15 mouse cellular contexts compared by ENCODE assay signal in the genomic region with DNA sequence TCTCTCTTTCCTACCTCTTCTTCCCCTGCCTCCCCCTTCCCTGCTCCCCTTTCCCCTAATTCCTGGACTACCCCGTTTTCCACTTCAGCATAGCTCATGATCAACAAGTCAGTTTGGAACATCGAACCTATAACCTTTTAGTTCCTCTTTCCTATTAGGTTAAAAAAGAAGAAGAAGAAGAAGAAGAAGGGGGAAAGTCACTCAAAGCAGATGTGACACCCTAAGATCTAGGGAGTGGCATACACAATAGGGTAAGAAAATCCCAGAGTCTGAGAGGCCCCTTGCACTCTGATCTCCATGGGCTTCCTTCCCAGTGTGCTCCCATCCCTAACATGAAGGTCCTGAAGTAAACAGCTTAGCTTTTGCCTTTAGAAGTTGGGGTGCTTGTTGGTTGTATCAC.
DNase-seq lines count a peak whose midpoint lies in the region; ATAC-seq and TF ChIP-seq lines count a peak whose summit lies in the region.
"Had no signal": no experiment of that assay in that cellular context is flagged by ENCODE, and none has a peak within 500 bp of the region (broad histone marks: within the 10 kb centered on the region; RNA-seq: fewer than 3 reads in every experiment).

No protein-coding gene starts in this region.

- no peak for TF ChIP-seq CTCF in intestine, postnatal 0 days (IDR thresholded peaks at IDR 0.05; ENCODE audit: low read depth)
- no peak for TF ChIP-seq CTCF in lung, adult 2 months (IDR thresholded peaks at IDR 0.05; ENCODE audit: insufficient read depth, low read length)

- H3K9ac ChIP-seq in intestine, embryonic 14.5 days (ENCODE audit: low read length) = no peak overlapping the region
- H3K9ac ChIP-seq in intestine, postnatal 0 days (ENCODE audit: low read depth, low read length) = no peak overlapping the region
- H3K9ac ChIP-seq in embryonic facial prominence, embryonic 14.5 days (ENCODE audit: low read depth, low read length) = no peak overlapping the region
- H3K9ac ChIP-seq: liver, embryonic 12.5 days; lung, embryonic 15.5 days had no signal

- H3K27ac ChIP-seq in intestine, embryonic 14.5 days (ENCODE audit: low read depth) = no peak overlapping the region
- H3K27ac ChIP-seq in intestine, postnatal 0 days (ENCODE audit: low read depth, low read length) = no peak overlapping the region
- no peak overlapping the region for H3K27ac ChIP-seq in embryonic facial prominence, embryonic 14.5 days (replicated peaks; ENCODE audit: low read depth, low read length)
- H3K27ac ChIP-seq: hindbrain, embryonic 13.5 days; liver, embryonic 12.5 days; lung, embryonic 15.5 days; macrophage; midbrain, embryonic 15.5 days had no signal

- peaks cover 9% of the 10 kb centered on the region; the same call in 1 of the 2 replicates for H3K4me1 ChIP-seq in intestine, embryonic 14.5 days (replicated peaks; ENCODE audit: control insufficient read depth, insufficient read depth, low read length)
- no peaks in the 10 kb centered on the region for H3K4me1 ChIP-seq in intestine, postnatal 0 days (replicated peaks; ENCODE audit: control insufficient read depth, insufficient read depth, low read length)
- H3K4me1 ChIP-seq in embryonic facial prominence, embryonic 14.5 days (ENCODE audit: control insufficient read depth, insufficient read depth, low read length) = peaks cover 14% of the 10 kb centered on the region
- H3K4me1 ChIP-seq in lung, adult 2 months (ENCODE audit: control insufficient read depth, insufficient read depth, low read length) = no peaks in the 10 kb centered on the region
- H3K4me1 ChIP-seq: liver, embryonic 12.5 days had no signal

- H3K9me3 ChIP-seq in intestine, embryonic 14.5 days (ENCODE audit: control insufficient read depth, low read length) = no peaks in the 10 kb centered on the region
- no peaks in the 10 kb centered on the region for H3K9me3 ChIP-seq in intestine, postnatal 0 days (ENCODE audit: control insufficient read depth)
- H3K9me3 ChIP-seq in embryonic facial prominence, embryonic 14.5 days (ENCODE audit: control insufficient read depth, low read length) = no peaks in the 10 kb centered on the region
- H3K9me3 ChIP-seq: hindbrain, embryonic 13.5 days; liver, embryonic 12.5 days; lung, embryonic 15.5 days; midbrain, embryonic 15.5 days had no signal

- 50% methylated on average over 2 of the region's 2 CpGs for WGBS in intestine, embryonic 14.5 days
- 51% methylated on average over 2 of the region's 2 CpGs for whole genome bisulfite sequencing in intestine, postnatal 0 days
- WGBS in embryonic facial prominence, embryonic 14.5 days = 40% methylated on average over 2 of the region's 2 CpGs
- WGBS in lung, adult 2 months = 38% methylated on average over 2 of the region's 2 CpGs

- peak; percentile 23 for DNase-seq in intestine, embryonic 14.5 days (ENCODE audit: low spot score)
- DNase-seq in embryonic facial prominence, embryonic 14.5 days (ENCODE audit: low spot score) = no peak
- no peak for DNase-seq in lung, adult 2 months
- no peak for DNase-seq in embryo, embryonic 11 days
- DNase-seq: adrenal gland, adult 2 months; gastrocnemius, postnatal 25 days; kidney, adult 11 months had no signal

- no peak overlapping the region for H3K4me2 ChIP-seq in intestine, embryonic 14.5 days (ENCODE audit: low read length)
- no peak overlapping the region for H3K4me2 ChIP-seq in intestine, postnatal 0 days (replicated peaks; ENCODE audit: low read depth)
- 0 out of 2 replicates have a peak overlapping the region, but pooled peaks have one; percentile 60 for H3K4me2 ChIP-seq in embryonic facial prominence, embryonic 14.5 days (ENCODE audit: low read depth, low read length)

- H3K4me3 ChIP-seq in intestine, embryonic 14.5 days (ENCODE audit: low read depth, low read length) = no peak overlapping the region
- H3K4me3 ChIP-seq in intestine, postnatal 0 days (ENCODE audit: low read depth, low read length) = no peak overlapping the region
- H3K4me3 ChIP-seq in embryonic facial prominence, embryonic 14.5 days (ENCODE audit: low read depth, low read length) = no peak overlapping the region
- H3K4me3 ChIP-seq in lung, adult 2 months (replicated peaks; ENCODE audit: extremely low read depth, low read depth, low read length) = no peak overlapping the region

- TF ChIP-seq POLR2A in lung, adult 2 months (IDR thresholded peaks at IDR 0.05; ENCODE audit: borderline replicate concordance, extremely low read depth, low read depth, low read length) = no peak

- H3K27me3 ChIP-seq in intestine, embryonic 14.5 days (replicated peaks; ENCODE audit: control insufficient read depth, insufficient read depth, low read length) = no peaks in the 10 kb centered on the region
- no peaks in the 10 kb centered on the region for H3K27me3 ChIP-seq in intestine, postnatal 0 days (replicated peaks; ENCODE audit: control insufficient read depth, insufficient read depth, low read length)
- no peaks in the 10 kb centered on the region for H3K27me3 ChIP-seq in embryonic facial prominence, embryonic 14.5 days (replicated peaks; ENCODE audit: control insufficient read depth, insufficient read depth, low read length)
- H3K27me3 ChIP-seq: lung, embryonic 15.5 days; midbrain, embryonic 15.5 days had no signal

- ATAC-seq in intestine, embryonic 14.5 days (replicated peaks; ENCODE audit: low FRiP score, low TSS enrichment, low read depth) = no peak
- ATAC-seq in intestine, postnatal 0 days = no peak
- peak; percentile 45 for ATAC-seq in common myeloid progenitor, adult 5-6 weeks (replicated peaks; ENCODE audit: low read depth, poor library complexity, severe bottlenecking)
- no peak for ATAC-seq in embryonic facial prominence, embryonic 14.5 days (ENCODE audit: low read depth)
- ATAC-seq in megakaryocyte progenitor cell, adult 5-6 weeks (replicated peaks; ENCODE audit: poor library complexity) = peak; percentile 40
- ATAC-seq: liver, embryonic 12.5 days; midbrain, embryonic 15.5 days had no signal

- no peaks in the 10 kb centered on the region for H3K36me3 ChIP-seq in intestine, embryonic 14.5 days (ENCODE audit: control insufficient read depth, insufficient read depth, low read length)
- H3K36me3 ChIP-seq in intestine, postnatal 0 days (ENCODE audit: control insufficient read depth, insufficient read depth) = no peaks in the 10 kb centered on the region
- H3K36me3 ChIP-seq in embryonic facial prominence, embryonic 14.5 days (ENCODE audit: control insufficient read depth, insufficient read depth, low read length) = no peaks in the 10 kb centered on the region
- H3K36me3 ChIP-seq: hindbrain, embryonic 13.5 days; liver, embryonic 12.5 days; lung, embryonic 15.5 days; midbrain, embryonic 15.5 days had no signal

Comparison
In these comparisons a context has a peak if more than half of its experiments do, and no peak if none do; other contexts are left out.
1. ATAC-seq: peak in common myeloid progenitor, adult 5-6 weeks (single experiment) and megakaryocyte progenitor cell, adult 5-6 weeks (single experiment); none in intestine, embryonic 14.5 days (single experiment), intestine, postnatal 0 days (single experiment) and embryonic facial prominence, embryonic 14.5 days (single experiment).